Mouse (Mus musculus) ES-Bruce4 (cell line): ENCODE measurements around the gene Slc7a1.

Experiments
- CTCF ChIP-seq: IDR thresholded peaks from one replicate; pipeline ENCODE4 v1.8.1; 2011; ENCODE audit warnings: low read depth, low read length
- EP300 ChIP-seq: IDR thresholded peaks from 2 replicates; pipeline ENCODE4 v1.6.1; 2011; ENCODE audit warnings: low read depth, low read length; ENCODE audit not compliant: insufficient read depth

- no peak for TF ChIP-seq CTCF
- TF ChIP-seq EP300: no peak
Measured at GRCm38 (mm10) chr5:148406913-148407312, 7.2 kb upstream of the Slc7a1 start.
